Mouse (Mus musculus) heart, adult 8-10 months (tissue): ENCODE data around the gene Rpl38. TPM values are rescaled to one million over a fixed set of nuclear protein-coding genes. Genes with fewer than 3 reads are reported as not detected.

Source experiments
- DNase-seq: peaks from one replicate; pipeline ENCODE4 v3.0.0; 2022; ENCODE audit warnings: low spot score
- total RNA-seq, 4 experiments: library from RNA; stranded (reverse); gene quantifications; 2 replicates each; pipeline ENCODE4 v1.2.4; 2022

The Rpl38 gene
- 100 to 1,000 TPM; 505 to 715 (median 618) TPM for total RNA-seq

DNA sequence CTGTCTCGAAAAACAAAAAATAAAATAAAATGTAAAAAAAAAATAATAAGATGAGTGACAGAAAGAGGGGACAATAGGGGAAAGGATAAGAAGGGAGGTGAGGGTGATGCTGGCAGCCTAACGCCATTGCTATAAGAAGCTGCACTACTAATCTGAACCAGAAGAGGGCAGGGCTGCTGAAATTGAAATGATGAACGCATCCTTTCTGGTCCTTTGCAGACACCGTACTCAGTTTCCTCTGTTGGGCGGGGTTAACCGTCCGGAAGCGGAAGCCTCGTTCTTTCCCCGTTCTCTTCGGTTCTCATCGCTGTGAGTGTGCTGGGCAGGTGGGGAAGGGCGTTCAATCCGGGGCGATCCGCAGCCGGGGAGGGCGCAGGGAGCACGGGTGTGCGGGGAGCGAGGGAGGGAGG lies at the start of gene Rpl38:
Rpl38 (plus strand) TSS at position 224 of the 410 bp plus-strand sequence.
- peak; percentile 98 for DNase-seq

DNA sequence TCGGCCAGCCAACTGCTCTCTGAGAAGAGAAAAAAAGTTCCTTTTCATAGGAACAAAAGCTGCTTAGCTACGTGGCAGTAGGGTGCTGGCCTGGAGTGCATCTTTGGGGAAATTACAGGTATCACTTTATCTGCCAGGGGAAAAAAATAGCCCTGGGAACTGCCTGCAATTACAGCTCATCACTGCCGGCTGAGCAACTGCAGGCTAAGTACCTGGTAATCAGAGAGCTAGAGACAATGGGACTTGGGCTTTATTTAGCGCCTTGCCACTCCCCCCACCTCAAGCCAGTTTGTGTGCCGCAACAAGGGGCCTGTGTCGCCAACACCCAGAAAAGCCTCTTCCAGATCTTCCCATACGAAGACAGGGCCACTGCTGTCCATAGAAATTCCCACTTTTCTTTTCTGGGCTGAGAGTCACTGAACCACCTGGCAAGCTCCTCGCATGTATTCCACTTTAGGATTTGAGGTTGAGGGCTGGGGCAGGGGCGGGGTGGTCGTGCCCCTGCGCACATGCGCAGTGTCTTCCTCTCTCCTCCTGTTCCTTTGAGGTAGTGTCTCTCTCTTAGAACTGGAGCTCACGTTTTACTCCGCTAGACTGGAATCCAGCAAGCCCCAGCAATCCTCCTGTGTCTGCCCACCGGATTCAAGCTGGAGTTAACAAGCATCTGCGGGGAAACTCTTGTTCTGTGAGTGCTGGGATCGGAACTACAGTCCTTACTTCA lies 49.5 kb upstream of the Rpl38 start:
- DNase-seq: no peak

DNA sequence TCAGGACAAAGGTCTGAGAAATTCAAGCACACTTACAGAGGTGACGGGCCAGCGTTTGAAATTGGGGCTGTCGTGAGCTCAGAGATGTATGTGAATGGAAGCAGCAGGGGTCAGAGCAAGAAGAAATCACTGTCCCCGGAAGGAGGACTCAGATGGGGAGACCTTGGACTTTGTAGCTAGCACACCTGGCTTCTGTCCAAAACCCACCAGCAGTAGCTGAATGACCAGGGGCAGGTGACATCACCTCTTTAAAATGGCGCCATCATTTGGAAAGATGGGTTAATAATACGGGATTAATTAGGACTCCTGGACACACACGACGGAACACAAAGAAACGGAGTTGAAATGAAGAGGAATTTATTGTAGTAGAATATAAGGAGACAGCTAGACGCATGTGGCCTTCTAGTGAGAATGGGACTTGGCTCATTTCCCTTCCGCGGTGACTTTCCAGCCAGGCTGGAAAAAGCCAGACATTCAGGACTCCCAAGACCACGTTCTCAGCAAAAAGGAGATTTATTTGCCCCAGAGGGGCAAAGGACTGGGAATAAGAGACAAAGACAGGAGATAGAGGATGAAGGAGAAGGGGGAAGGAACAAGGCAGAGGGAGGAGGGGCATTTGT lies 42.1 kb upstream of the Rpl38 start:
- no peak for DNase-seq

DNA sequence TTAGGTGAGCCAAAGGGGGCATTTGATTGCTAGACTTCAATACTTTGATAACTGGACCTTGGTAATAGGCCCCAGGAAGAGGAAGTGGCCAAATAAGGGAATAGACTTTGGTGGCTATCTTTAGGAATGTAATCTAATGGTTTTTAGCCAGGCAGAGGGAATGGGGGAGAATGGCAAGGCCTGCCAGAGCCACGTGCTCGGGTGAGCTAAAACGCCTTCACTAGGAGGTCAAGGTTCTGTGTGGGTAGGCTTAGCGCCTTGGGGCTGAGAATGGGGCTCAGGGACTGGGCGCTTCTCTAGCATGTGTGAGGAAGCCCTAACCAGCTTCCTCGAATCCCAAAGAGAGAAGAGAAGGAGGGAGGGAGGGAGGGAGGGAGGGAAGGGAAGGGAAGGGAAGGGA lies 41.3 kb upstream of the Rpl38 start:
- no peak for DNase-seq

GRCm38 (mm10) chr11:114628032-114628431 lies 40.3 kb upstream of the Rpl38 start:
- DNase-seq: no peak

GRCm38 (mm10) chr11:114630044-114630443 lies 38.3 kb upstream of the Rpl38 start:
- no peak for DNase-seq

- DNase-seq: no peak
Observed at GRCm38 (mm10) chr11:114632266-114632665, 36.1 kb upstream of the Rpl38 start.

GRCm38 (mm10) chr11:114636292-114636691 lies 32.0 kb upstream of the Rpl38 start:
- peak; percentile 76 for DNase-seq

- DNase-seq: no peak
Observed at GRCm38 (mm10) chr11:114636727-114637505, 31.4 kb upstream of the Rpl38 start.

- no peak for DNase-seq
Observed at GRCm38 (mm10) chr11:114638647-114639290, 29.6 kb upstream of the Rpl38 start.

GRCm38 (mm10) chr11:114639681-114640103 lies 28.6 kb upstream of the Rpl38 start:
- no peak for DNase-seq

DNA sequence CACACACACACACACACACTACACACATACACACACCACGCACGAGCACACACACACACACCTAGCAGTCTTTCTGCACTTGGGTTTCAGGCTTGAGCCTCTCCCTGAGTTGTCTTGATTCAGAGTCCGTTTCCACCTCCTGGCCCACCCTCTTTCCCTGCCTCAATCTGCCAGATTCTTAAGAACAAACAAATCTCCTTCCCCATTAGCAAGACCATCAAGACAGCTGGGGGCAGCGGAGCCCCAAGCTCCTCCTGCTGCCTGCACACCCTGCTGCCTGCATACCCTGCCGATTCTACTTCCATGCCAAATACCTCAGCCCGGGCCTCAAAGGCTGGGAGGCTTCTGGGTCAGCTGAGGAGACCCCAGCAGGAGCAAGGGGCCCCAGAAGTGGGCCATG lies 27.7 kb upstream of the Rpl38 start:
- DNase-seq: no peak

- no peak for DNase-seq
Observed at GRCm38 (mm10) chr11:114641136-114641535, 27.2 kb upstream of the Rpl38 start.

- DNase-seq: no peak
Observed at GRCm38 (mm10) chr11:114642184-114642583, 26.1 kb upstream of the Rpl38 start.

GRCm38 (mm10) chr11:114642926-114643325 lies 25.4 kb upstream of the Rpl38 start:
- no peak for DNase-seq

DNA sequence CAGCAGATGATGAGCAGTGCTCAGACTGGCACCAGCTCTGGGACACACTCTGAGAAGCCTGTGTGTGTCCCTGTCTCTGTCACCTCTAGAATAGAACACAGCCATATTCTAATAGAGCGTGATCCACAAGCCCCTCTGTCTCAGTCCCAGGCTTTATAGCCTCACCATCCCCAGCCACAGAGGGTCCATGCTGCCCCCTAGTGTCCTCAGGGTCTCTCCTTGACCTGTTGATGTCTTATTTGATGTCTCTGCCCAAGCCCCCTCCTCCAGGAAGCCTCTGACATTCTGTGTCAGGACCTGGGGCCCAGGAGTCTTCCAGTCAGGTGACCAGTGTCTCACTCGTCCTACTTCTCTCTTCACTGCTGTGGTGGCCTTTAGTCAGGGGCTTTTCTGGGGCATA lies 24.2 kb upstream of the Rpl38 start:
- DNase-seq: no peak

DNA sequence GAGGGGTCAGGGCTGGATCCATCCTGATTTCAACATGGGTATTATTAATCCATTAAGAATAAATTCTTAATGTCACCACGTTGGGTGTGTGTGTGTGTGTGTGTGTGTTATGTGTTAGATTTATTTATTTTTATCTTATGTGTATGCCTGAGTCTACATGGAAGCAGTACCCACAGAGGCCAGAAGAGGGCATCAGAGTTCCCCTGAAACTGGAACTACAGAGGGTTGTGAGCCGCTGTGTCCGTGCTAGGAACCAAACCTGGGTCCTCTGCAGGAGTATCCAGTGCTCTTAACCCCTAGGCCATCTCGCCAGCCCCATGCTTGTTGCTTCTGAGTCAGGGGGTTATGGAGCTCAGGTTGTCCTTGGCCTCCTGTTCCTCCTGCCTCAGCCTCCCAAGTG lies 18.8 kb upstream of the Rpl38 start:
- DNase-seq: no peak

DNA sequence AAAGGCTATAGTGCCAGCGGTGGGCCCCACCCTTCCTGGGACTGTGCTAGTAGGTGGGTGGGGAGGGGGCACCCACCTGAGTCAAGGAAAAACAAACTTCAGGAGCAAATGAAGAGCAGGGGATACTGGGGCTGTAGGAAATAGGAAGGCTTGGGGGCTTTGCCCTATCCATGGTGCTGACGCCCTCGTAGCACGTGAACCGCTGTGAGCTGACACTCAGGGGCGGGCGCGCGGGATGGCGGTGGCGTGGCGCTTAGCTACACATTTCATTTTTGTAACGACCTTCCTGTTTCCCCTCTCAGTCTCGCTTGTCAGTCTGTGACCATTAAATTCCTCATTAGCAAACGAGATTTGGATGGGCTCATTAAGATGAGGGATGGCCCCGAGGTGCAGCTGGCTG lies 15.8 kb upstream of the Rpl38 start:
- DNase-seq: no peak

- DNase-seq: no peak
Observed at GRCm38 (mm10) chr11:114653664-114654063, 14.7 kb upstream of the Rpl38 start.

GRCm38 (mm10) chr11:114654552-114654951 lies 13.8 kb upstream of the Rpl38 start:
- DNase-seq: no peak

DNA sequence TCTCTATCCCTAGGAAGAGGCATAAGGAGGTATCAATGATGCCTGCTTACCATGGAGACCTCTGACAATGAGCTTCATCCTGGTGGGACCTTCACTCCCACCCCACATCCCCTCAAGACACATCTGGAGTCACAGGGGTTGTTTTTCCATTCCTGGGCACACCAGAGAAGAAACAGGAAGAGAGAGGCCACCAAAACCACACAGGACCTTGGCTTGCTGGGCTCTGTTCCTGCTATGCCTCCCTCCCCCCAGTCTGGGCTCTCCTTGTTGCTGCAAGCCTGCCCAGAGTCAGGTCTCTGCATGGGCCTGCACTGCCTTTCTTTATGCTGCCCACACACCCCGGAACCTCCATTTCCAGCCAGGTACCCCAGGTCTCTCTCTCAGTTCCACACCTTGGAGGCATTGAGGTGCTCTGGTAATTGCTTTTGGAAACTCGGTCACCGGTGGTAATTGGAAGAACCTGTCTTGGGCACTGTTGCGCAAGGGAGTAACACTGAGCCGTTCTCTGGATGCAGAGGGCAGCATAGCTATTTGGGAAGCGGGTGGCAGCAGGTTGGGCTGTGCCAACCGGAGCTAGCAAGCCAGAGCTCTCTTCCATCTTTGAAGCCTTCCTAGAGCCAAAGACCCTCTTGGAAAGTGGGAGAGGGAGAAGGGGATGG lies 12.8 kb upstream of the Rpl38 start:
- DNase-seq: no peak
